Mouse (Mus musculus): ENCODE data around the gene Atxn3. TPM values are rescaled to one million over a fixed set of nuclear protein-coding genes. Genes with fewer than 3 reads are reported as not detected.
"Not testable (repeated sequence)": the region's sequence is repeated elsewhere in the genome, so short reads cannot be mapped to it uniquely, and the experiment has no call there.

Gene Atxn3
- polyA plus RNA-seq, 1 experiment from 2014 or later, result 12.7 TPM

DNA sequence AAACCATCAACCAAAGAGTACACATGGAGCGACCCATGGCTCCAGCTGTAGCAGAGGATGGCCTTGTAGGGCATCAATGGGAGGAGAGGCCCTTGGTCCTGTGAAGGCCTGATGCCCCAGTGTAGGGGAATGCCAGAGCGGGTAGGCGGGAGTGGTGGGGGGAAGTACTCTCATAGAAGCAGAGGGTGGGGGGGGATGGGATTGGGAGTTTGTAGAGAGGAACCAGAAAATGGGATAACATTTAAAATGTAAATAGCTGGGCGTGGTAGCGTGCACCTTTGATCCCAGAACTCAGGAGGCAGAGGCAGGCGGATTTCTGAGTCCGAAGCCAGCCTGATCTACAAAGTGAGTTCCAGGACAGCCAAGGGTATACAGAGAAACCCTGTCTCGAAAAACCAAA, 2.2 kb downstream of the Atxn3 start:
- ATAC-seq (ENCODE audit: borderline replicate concordance, extremely low read depth, low FRiP score, low TSS enrichment); H3K4me3 ChIP-seq; H3K9me3 ChIP-seq; H3K27ac ChIP-seq; H3K36me3 ChIP-seq; H3K4me2 ChIP-seq; H3K9ac ChIP-seq; H3K27me3 ChIP-seq: not testable (repeated sequence)
- 91% methylated on average over 8 of the region's 8 CpGs for WGBS
- peaks cover 17% of the 10 kb centered on the region for H3K4me1 ChIP-seq

- 71% methylated on average over 4 of the region's 4 CpGs for WGBS
- H3K4me1 ChIP-seq, result no peaks in the 10 kb centered on the region
These were observed 9.2 kb downstream of the Atxn3 start for GRCm38 (mm10) chr12:101948801-101949200.

DNA sequence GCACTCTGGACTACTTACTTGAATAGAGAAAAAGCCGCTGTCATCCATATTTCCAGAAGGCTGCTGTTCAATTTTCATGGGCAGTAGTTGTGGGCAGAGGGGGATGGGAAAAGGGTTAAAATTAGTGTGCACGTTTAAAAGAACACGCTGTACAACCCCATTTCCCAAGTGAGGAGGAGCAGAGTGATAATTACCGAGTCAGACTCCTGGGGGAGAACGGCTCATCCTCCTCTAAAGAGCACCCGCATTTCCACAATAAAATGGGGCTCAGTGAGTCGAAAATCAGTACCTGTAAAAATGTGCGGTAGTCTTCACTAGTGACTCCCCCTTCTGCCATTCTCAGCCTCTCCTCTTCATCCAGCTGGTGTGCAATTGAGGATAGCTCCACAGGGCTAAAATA, 10.1 kb downstream of the Atxn3 start:
- no peaks in the 10 kb centered on the region for H3K27me3 ChIP-seq
- no peak overlapping the region for H3K4me3 ChIP-seq
- H3K4me1 ChIP-seq, result no peaks in the 10 kb centered on the region
- 86% methylated on average over 8 of the region's 8 CpGs for WGBS
- no peak overlapping the region for H3K9ac ChIP-seq
- ATAC-seq (ENCODE audit: borderline replicate concordance, extremely low read depth, low FRiP score, low TSS enrichment), result no peak
- peaks cover 34% of the 10 kb centered on the region for H3K36me3 ChIP-seq
- no peak overlapping the region for H3K4me2 ChIP-seq
- no peak overlapping the region for H3K27ac ChIP-seq
- H3K9me3 ChIP-seq, result no peaks in the 10 kb centered on the region

More at GRCm38 (mm10) chr12:101948801-101949200, 9.2 kb downstream of the Atxn3 start:
- Histone ChIP-seq H3K4me3 (no peak overlapping the region), H3K27ac (no peak overlapping the region), H3K36me3 (peaks cover 31% of the 10 kb centered on the region), H3K9me3 (no peaks in the 10 kb centered on the region), H3K4me2 (no peak overlapping the region), H3K27me3 (no peaks in the 10 kb centered on the region), H3K9ac (no peak overlapping the region)
- ATAC-seq (ENCODE audit: borderline replicate concordance, extremely low read depth, low FRiP score, low TSS enrichment), result no peak

GRCm38 (mm10) chr12:101937572-101937971, 20.5 kb downstream of the Atxn3 start:
- no peak overlapping the region for H3K9ac ChIP-seq
- no peaks in the 10 kb centered on the region for H3K27me3 ChIP-seq
- peaks cover 51% of the 10 kb centered on the region for H3K36me3 ChIP-seq
- 88% methylated on average over 7 of the region's 7 CpGs for WGBS
- no peaks in the 10 kb centered on the region for H3K9me3 ChIP-seq
- no peak overlapping the region for H3K27ac ChIP-seq
- no peaks in the 10 kb centered on the region for H3K4me1 ChIP-seq
- no peak for ATAC-seq (ENCODE audit: borderline replicate concordance, extremely low read depth, low FRiP score, low TSS enrichment)
- no peak overlapping the region for H3K4me2 ChIP-seq
- H3K4me3 ChIP-seq, result no peak overlapping the region

DNA sequence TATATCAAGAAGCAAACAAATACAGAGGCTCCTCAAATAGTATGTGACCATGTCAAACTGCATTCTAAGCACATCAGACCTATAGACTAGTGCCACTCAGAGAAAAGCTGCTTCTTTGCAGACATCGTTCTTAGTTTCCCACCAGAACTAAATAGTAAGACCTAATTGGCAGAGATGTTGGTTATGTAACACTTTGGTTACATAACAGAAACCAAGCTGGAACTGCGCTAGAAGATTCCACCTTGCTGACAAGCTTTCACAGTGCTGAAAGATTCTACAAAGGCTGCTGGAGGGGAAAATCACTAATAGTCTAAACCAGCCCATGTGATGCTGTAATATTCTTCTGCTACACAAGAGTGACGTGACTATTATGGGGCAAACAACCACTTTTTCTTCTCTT, 22.8 kb downstream of the Atxn3 start:
- peaks cover 46% of the 10 kb centered on the region for H3K36me3 ChIP-seq
- no peak overlapping the region for H3K9ac ChIP-seq
- H3K4me3 ChIP-seq, result no peak overlapping the region
- no peaks in the 10 kb centered on the region for H3K27me3 ChIP-seq
- H3K4me2 ChIP-seq, result no peak overlapping the region
- H3K9me3 ChIP-seq, result no peaks in the 10 kb centered on the region
- H3K4me1 ChIP-seq, result no peaks in the 10 kb centered on the region
- no peak overlapping the region for H3K27ac ChIP-seq
- WGBS, result 94% methylated on average over 3 of the region's 3 CpGs
- no peak for ATAC-seq (ENCODE audit: borderline replicate concordance, extremely low read depth, low FRiP score, low TSS enrichment)

- WGBS, result 61% methylated on average over 1 of the region's 1 CpGs
- no peak for ATAC-seq (ENCODE audit: borderline replicate concordance, extremely low read depth, low FRiP score, low TSS enrichment)
- H3K4me2 ChIP-seq, result no peak overlapping the region
- H3K27ac ChIP-seq, result no peak overlapping the region
- H3K9me3 ChIP-seq, result no peaks in the 10 kb centered on the region
- no peak overlapping the region for H3K4me3 ChIP-seq
- H3K36me3 ChIP-seq, result peaks cover 66% of the 10 kb centered on the region
- H3K27me3 ChIP-seq, result no peaks in the 10 kb centered on the region
- no peaks in the 10 kb centered on the region for H3K4me1 ChIP-seq
- no peak overlapping the region for H3K9ac ChIP-seq
These were observed 29.6 kb downstream of the Atxn3 start for GRCm38 (mm10) chr12:101928423-101928822.

- Histone ChIP-seq H3K4me1 (no peaks in the 10 kb centered on the region), H3K4me2 (no peak overlapping the region), H3K9me3 (no peaks in the 10 kb centered on the region), H3K36me3 (peaks cover 32% of the 10 kb centered on the region), H3K27me3 (no peaks in the 10 kb centered on the region), H3K4me3 (no peak overlapping the region), H3K9ac (no peak overlapping the region), H3K27ac (no peak overlapping the region)
- no peak for ATAC-seq (ENCODE audit: borderline replicate concordance, extremely low read depth, low FRiP score, low TSS enrichment)
- 91% methylated on average over 6 of the region's 6 CpGs for WGBS
These were observed 35.7 kb downstream of the Atxn3 start for GRCm38 (mm10) chr12:101922313-101922712.

- peaks cover 13% of the 10 kb centered on the region for H3K36me3 ChIP-seq
- no peak for ATAC-seq (ENCODE audit: borderline replicate concordance, extremely low read depth, low FRiP score, low TSS enrichment)
- no peaks in the 10 kb centered on the region for H3K9me3 ChIP-seq
- no peak overlapping the region for H3K27ac ChIP-seq
- no peak overlapping the region for H3K4me3 ChIP-seq
- no peaks in the 10 kb centered on the region for H3K4me1 ChIP-seq
- no peaks in the 10 kb centered on the region for H3K27me3 ChIP-seq
- WGBS, result 78% methylated on average over 3 of the region's 3 CpGs
- no peak overlapping the region for H3K9ac ChIP-seq
- H3K4me2 ChIP-seq, result no peak overlapping the region
These were observed 38.2 kb downstream of the Atxn3 start for GRCm38 (mm10) chr12:101919847-101920246.

GRCm38 (mm10) chr12:101917165-101917564, 40.9 kb downstream of the Atxn3 start:
- no peak overlapping the region for H3K4me3 ChIP-seq
- H3K27ac ChIP-seq, result no peak overlapping the region
- H3K27me3 ChIP-seq, result no peaks in the 10 kb centered on the region
- ATAC-seq (ENCODE audit: borderline replicate concordance, extremely low read depth, low FRiP score, low TSS enrichment), result no peak
- no peaks in the 10 kb centered on the region; the same call in 1 of the 2 replicates for H3K36me3 ChIP-seq
- no peak overlapping the region for H3K9ac ChIP-seq
- H3K4me2 ChIP-seq, result no peak overlapping the region
- H3K9me3 ChIP-seq, result no peaks in the 10 kb centered on the region
- peaks cover 5% of the 10 kb centered on the region; the same call in 1 of the 2 replicates for H3K4me1 ChIP-seq

DNA sequence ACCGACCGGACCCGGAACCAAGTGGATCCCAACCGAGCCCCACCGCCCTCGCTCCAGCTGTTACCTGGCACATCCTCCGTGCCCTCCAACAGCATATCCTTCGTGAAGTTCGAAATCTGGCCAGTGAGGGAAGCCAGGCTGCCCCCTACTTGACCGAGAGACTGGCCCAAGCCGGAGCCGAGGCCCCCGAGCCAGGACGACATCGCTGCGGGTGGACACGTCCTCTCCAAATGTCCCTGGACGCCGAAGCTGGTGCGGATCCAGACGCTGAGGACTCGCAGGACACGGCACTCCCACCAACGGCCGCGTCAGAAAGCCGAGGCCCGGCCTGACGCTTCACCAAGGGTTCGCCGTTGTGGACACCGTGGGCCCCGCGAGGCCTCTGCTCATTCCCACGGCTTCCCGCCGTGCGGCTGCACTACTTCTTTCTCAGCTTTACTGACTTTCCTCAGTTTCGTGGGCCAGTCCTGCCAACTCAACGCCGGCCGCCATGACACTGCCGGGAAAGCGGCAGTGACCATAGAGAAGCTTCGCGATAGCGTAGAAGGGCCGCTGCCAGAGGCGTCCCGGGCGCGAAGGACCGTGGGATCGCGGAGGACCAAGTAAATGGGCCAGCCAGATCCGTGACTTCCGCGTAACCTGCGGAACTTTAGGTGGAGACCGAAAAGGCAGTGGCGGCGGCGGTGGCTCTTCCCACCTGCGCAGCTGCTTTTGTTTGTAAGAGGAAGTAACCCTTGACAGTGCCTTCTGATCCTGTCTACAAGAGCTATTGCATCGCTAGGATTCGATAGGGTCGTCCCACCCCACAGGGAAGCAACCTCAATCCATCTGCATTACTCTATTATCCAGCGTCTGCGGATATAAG, 45.2 kb downstream of the Atxn3 start, which contains the start of gene Trip11:
Gene Trip11, minus strand, starts transcription at position 642 of the 865 bp plus-strand sequence.
- H3K27me3 ChIP-seq, result no peaks in the 10 kb centered on the region
- H3K27ac ChIP-seq, result peak within 1 kb of the TSS; percentile 92
- peak; percentile 97 for ATAC-seq (ENCODE audit: borderline replicate concordance, extremely low read depth, low FRiP score, low TSS enrichment)
- H3K36me3 ChIP-seq, result peaks cover 13% of the 10 kb centered on the region
- H3K4me3 ChIP-seq, result peak within 1 kb of the TSS; percentile 95
- peak within 1 kb of the TSS; percentile 78 for H3K4me2 ChIP-seq
- peak within 1 kb of the TSS; percentile 98 for H3K9ac ChIP-seq
- H3K9me3 ChIP-seq, result no peaks in the 10 kb centered on the region
- H3K4me1 ChIP-seq, result peaks cover 19% of the 10 kb centered on the region
- WGBS, result under 1% methylated on average over 69 of the region's 69 CpGs

GRCm38 (mm10) chr12:101911346-101911745, 46.7 kb downstream of the Atxn3 start:
- H3K4me1 ChIP-seq, result peaks cover 19% of the 10 kb centered on the region
- peaks cover 13% of the 10 kb centered on the region for H3K36me3 ChIP-seq
- H3K9ac ChIP-seq, result peak overlapping the region; percentile 98; the same call in 1 of the 2 replicates
- ATAC-seq (ENCODE audit: borderline replicate concordance, extremely low read depth, low FRiP score, low TSS enrichment), result no peak
- no peak overlapping the region for H3K27ac ChIP-seq
- peak overlapping the region; percentile 95 for H3K4me3 ChIP-seq
- WGBS, result 83% methylated on average over 3 of the region's 3 CpGs
- peak overlapping the region; percentile 78 for H3K4me2 ChIP-seq
- H3K9me3 ChIP-seq, result no peaks in the 10 kb centered on the region
- H3K27me3 ChIP-seq, result no peaks in the 10 kb centered on the region

- H3K9me3 ChIP-seq, result no peaks in the 10 kb centered on the region
- no peak for ATAC-seq (ENCODE audit: borderline replicate concordance, extremely low read depth, low FRiP score, low TSS enrichment)
- no peak overlapping the region for H3K4me3 ChIP-seq
- no peak overlapping the region for H3K4me2 ChIP-seq
- peaks cover 19% of the 10 kb centered on the region for H3K4me1 ChIP-seq
- H3K36me3 ChIP-seq, result peaks cover 13% of the 10 kb centered on the region
- no peak overlapping the region for H3K9ac ChIP-seq
- no peak overlapping the region for H3K27ac ChIP-seq
- WGBS, result 87% methylated on average over 6 of the region's 6 CpGs
- H3K27me3 ChIP-seq, result no peaks in the 10 kb centered on the region
These were observed 47.7 kb downstream of the Atxn3 start for GRCm38 (mm10) chr12:101910360-101910759.
